Mouse (Mus musculus): ENCODE results near the gene Kif26b. TPM values are rescaled to one million over a fixed set of nuclear protein-coding genes. Genes with fewer than 3 reads are reported as not detected.
A peak's percentile ranks its signal among the peaks of the same experiment; 100 is the strongest.

Gene Kif26b
- polyA plus RNA-seq, 1 experiment from 2014 or later: 8.8 TPM

DNA sequence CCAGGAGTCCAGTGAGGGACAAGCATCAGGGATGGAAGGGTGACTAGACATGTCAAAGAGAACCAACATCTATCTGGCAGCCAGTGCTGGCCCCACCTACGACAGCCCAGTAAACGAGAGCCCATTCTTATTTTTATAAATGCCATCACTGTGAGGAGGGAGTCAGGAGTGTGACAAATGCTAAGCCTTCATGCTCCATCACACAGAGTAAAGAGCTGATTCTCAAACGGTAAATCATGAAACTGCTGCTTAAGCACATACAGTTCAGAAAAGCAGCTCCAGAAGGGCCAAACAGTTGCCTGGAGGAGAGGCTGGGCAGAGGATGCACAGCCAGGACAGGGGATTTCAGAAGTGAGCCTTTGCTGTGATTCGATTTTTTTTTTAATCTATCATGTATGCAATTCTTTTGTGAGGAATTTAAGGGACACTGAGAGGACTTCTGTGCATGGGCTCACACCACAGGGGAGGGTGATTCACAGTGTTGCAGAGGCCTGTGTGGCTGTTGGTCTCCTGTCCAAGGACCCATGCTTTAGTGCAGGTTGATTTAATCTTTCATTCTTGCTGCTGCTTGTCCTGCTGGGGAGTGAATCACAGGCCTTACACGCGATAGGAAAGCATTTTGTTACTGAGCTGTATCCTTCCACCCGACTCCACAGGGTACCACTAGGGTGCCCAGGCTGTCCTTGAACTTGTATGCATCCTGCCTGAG lies 16.4 kb upstream of the Kif26b start:
- H3K36me3 ChIP-seq: no peaks in the 10 kb centered on the region
- ATAC-seq (ENCODE audit: extremely low read depth, insufficient number of reproducible peaks, low FRiP score, low TSS enrichment): no peak
- peaks cover 14% of the 10 kb centered on the region for H3K4me1 ChIP-seq
- H3K9ac ChIP-seq: no peak overlapping the region
- H3K27me3 ChIP-seq (replicated peaks): no peaks in the 10 kb centered on the region
- 53% methylated on average over 7 of the region's 7 CpGs for WGBS
- no peak overlapping the region for H3K27ac ChIP-seq (replicated peaks)
- no peaks in the 10 kb centered on the region for H3K9me3 ChIP-seq
- H3K4me3 ChIP-seq: no peak overlapping the region
- no peak overlapping the region for H3K4me2 ChIP-seq

DNA sequence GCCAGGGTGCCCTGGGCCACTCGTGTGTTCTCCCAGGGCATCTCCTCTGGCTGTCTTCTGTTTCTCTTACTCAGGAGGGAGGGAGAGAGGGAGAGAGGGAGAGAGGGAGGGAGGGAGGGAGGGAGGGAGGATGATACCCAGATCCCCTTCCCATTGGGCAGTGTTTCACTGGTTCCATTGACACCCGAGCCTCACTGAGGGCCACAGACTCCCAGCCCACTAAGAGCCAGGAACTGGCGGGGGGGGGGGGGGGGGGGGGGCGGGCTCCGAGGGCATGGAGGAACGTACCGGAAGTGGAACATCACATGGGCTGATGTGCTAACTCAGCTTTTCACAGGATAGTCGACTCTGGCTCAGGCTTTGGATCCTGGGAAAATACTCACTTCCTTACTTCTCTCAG lies 15.0 kb upstream of the Kif26b start:
- H3K27ac ChIP-seq (replicated peaks): no peak overlapping the region
- ATAC-seq (ENCODE audit: extremely low read depth, insufficient number of reproducible peaks, low FRiP score, low TSS enrichment): no peak
- 28% methylated on average over 7 of the region's 8 CpGs for WGBS

DNA sequence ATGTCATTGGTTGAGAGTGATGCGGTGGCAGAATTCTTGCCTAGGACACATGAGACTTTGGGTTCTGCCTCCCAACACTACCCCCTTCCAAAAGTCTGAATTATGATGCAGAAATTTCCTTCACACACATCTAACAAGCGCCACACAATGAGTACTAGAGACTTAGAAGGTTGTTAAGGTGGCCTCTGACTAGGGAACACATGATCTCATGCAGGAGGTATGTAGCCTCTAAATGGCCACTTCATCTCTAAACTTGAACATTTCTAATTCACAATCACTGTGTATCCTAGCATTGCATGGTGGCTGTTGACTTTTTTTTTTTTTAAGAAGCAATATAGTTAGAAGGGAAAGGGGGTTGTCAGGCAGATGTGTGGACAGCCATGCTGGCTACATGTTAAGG lies 13.1 kb upstream of the Kif26b start:
- Histone ChIP-seq H3K4me1 (peaks cover 14% of the 10 kb centered on the region), H3K27ac (replicated peaks) (peak overlapping the region; percentile 39; the same call in 1 of the 2 replicates), H3K9me3 (no peaks in the 10 kb centered on the region), H3K4me2 (no peak overlapping the region), H3K36me3 (no peaks in the 10 kb centered on the region), H3K4me3 (no peak overlapping the region), H3K9ac (no peak overlapping the region), H3K27me3 (replicated peaks) (no peaks in the 10 kb centered on the region)
- ATAC-seq (ENCODE audit: extremely low read depth, insufficient number of reproducible peaks, low FRiP score, low TSS enrichment): no peak
- WGBS: 63% methylated on average over 2 of the region's 2 CpGs

More for the DNA sequence above, 15.0 kb upstream of the Kif26b start:
- H3K4me1 ChIP-seq: peaks cover 14% of the 10 kb centered on the region
- no peak overlapping the region for H3K4me2 ChIP-seq
- no peaks in the 10 kb centered on the region for H3K27me3 ChIP-seq (replicated peaks)
- no peaks in the 10 kb centered on the region for H3K9me3 ChIP-seq
- no peaks in the 10 kb centered on the region for H3K36me3 ChIP-seq
- no peak overlapping the region for H3K4me3 ChIP-seq
- H3K9ac ChIP-seq: no peak overlapping the region

DNA sequence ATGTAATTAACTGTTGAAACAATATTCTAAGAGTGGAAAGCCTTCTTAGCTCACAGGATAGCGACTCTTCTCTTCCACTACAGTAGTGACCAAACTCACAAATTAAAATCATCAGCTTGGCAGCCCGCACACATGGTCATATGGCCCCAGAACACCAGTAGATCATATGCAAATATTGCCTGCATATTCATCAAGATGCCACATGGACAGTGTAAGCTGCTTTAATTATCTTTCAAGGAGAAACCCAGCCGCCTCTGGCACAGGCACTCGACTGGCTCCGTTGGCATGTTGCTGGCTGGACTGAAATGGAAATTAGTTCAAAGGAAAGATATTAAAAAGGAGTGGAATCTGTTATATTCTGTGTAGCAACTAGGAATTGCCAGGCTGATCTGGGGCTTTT lies 6.5 kb upstream of the Kif26b start:
- ATAC-seq (ENCODE audit: extremely low read depth, insufficient number of reproducible peaks, low FRiP score, low TSS enrichment): no peak
- WGBS: 74% methylated on average over 5 of the region's 5 CpGs
- Histone ChIP-seq H3K36me3 (no peaks in the 10 kb centered on the region), H3K9ac (no peak overlapping the region), H3K4me2 (no peak overlapping the region), H3K27me3 (replicated peaks) (no peaks in the 10 kb centered on the region), H3K4me1 (no peaks in the 10 kb centered on the region), H3K27ac (replicated peaks) (no peak overlapping the region), H3K4me3 (no peak overlapping the region), H3K9me3 (no peaks in the 10 kb centered on the region)

DNA sequence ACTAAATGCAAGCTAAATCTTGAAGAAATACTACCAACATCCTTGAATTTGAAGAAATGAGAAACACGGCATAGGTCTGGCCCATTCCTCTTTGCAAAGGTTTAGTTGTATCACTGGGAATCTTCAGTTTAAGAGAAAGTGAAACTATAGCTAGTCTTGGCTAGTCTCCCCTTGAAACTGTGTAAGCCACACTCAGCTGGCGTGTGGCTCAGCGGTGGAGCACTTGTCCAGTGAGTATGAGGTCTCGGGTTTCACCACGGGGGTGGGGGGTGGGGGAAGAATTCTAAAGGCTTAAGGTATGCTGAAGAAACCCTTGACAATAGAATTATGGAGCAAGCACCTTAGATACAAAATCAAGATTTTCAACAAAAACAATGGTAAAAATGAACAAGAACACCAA lies 5.8 kb upstream of the Kif26b start:
- Histone ChIP-seq H3K27ac (replicated peaks) (no peak overlapping the region), H3K27me3 (replicated peaks) (no peaks in the 10 kb centered on the region), H3K4me2 (no peak overlapping the region), H3K4me3 (no peak overlapping the region), H3K4me1 (no peaks in the 10 kb centered on the region), H3K9ac (no peak overlapping the region), H3K36me3 (no peaks in the 10 kb centered on the region), H3K9me3 (no peaks in the 10 kb centered on the region)
- WGBS: 36% methylated on average over 5 of the region's 5 CpGs
- no peak for ATAC-seq (ENCODE audit: extremely low read depth, insufficient number of reproducible peaks, low FRiP score, low TSS enrichment)

DNA sequence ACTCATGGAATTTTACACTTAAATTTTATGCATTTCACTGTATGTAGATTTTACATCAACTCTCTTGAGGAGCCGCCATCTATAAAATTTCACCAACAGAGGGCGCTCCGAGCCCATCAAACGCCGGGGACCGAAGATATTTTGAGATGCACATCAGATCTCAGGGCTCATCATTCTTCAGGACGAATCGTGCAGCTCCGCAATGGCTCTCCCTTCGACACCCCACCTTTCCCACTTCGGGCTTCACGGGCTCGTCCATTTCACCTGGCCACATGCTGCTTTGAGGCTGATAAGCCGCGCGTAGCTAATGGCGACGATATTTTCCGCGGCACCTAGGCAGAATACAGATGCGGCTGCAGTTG lies 1.8 kb upstream of the Kif26b start:
- Histone ChIP-seq H3K36me3 (no peaks in the 10 kb centered on the region), H3K27ac (replicated peaks) (peak overlapping the region; percentile 93), H3K9me3 (no peaks in the 10 kb centered on the region), H3K4me1 (peaks cover 15% of the 10 kb centered on the region), H3K4me2 (peak overlapping the region; percentile 92), H3K27me3 (replicated peaks) (no peaks in the 10 kb centered on the region), H3K4me3 (peak overlapping the region; percentile 89), H3K9ac (peak overlapping the region; percentile 92)
- under 1% methylated on average over 21 of the region's 21 CpGs for whole genome bisulfite sequencing
- no peak for ATAC-seq (ENCODE audit: extremely low read depth, insufficient number of reproducible peaks, low FRiP score, low TSS enrichment)

DNA sequence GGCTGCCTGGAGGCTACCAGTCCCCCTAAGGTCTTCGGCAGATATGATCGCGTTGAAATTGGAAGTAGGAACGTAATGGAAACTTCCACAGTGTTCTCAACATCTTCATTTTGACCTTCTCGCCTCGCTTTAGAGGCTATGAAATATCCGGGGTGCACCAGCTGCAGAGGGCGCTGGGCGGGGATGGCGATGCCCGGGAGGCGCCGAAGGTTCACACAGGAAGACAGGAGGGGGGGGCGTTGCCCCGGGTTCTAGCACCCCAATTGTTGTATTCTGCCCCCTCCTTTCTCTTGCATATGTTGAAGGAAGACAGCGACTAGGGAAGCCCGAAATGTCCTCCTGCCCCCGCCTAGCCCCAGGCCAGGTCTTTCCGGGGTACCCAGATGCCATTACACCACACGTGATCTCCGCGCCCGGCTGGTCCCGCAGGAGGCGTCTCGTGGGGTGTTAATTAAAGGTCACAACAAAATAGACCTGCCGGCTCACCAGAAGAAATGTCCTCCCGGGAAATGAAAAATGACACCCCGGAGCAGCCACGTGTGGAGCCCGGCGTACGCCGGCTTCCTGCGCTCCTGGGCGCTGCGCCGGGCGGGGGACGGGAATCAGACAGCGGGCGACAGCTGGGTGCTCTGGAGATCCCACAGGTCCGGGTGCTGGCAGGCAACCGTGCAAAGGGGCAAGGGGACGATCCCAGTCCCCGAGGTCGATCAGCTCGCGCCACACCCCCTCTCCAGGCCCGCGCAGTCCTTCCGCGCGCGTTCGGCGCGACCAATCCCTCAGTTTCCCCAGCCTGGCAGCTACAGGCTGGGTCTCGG lies 1.2 kb upstream of the Kif26b start:
- peak overlapping the region; percentile 93 for H3K27ac ChIP-seq (replicated peaks)
- ATAC-seq (ENCODE audit: extremely low read depth, insufficient number of reproducible peaks, low FRiP score, low TSS enrichment): peak; percentile 22
- H3K9ac ChIP-seq: peak overlapping the region; percentile 92
- peak overlapping the region; percentile 89 for H3K4me3 ChIP-seq
- no peaks in the 10 kb centered on the region; the same call in 1 of the 2 replicates for H3K36me3 ChIP-seq
- peak overlapping the region; percentile 92 for H3K4me2 ChIP-seq
- H3K4me1 ChIP-seq: peaks cover 21% of the 10 kb centered on the region
- no peaks in the 10 kb centered on the region for H3K27me3 ChIP-seq (replicated peaks)
- under 1% methylated on average over 59 of the region's 59 CpGs for WGBS
- H3K9me3 ChIP-seq: no peaks in the 10 kb centered on the region

DNA sequence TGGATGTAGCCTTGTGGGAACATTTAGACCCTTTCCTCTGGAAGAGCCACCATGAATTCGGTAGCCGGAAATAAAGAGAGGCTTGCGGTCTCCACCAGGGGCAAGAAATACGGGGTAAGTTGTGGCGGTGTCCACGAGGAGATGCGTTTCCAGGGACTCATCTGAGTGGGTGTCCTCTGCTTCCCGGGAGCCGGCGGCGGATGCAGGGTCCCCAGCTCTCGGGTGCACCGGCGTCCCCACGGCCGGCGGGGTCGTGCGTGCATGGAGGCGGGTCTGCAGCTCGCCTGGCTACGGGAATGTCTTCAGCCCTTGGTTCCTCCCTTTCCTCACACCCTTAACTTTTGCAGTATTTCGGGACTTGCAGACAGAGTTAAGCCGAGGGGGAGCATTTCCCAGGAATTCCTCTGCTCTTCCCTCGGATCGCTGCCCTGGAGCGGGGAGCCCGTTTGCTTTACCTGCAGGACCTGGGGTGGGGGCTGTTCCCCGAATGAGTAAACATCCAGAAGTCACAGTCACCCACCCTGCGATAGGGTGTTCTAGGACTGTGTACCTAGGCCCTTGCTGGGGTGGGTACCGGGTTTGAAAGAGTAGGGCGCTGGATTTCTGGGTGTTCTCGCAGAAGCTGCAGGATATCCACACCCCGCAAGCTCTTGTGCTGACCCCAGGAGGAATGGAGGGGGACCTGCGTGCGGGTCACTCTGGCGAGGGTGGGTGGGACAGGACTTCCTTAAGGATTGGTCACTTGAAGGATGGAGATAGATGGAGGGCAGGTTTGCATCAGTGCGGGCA lies 781 bp downstream of the Kif26b start:
- no peaks in the 10 kb centered on the region; the same call in 1 of the 2 replicates for H3K36me3 ChIP-seq
- H3K4me1 ChIP-seq: peaks cover 39% of the 10 kb centered on the region
- H3K4me2 ChIP-seq: peak overlapping the region; percentile 92
- peak overlapping the region; percentile 92 for H3K9ac ChIP-seq
- 1% methylated on average over 38 of the region's 38 CpGs for WGBS
- no peak for ATAC-seq (ENCODE audit: extremely low read depth, insufficient number of reproducible peaks, low FRiP score, low TSS enrichment)
- peak overlapping the region; percentile 93 for H3K27ac ChIP-seq (replicated peaks)
- H3K27me3 ChIP-seq (replicated peaks): no peaks in the 10 kb centered on the region
- peak overlapping the region; percentile 89 for H3K4me3 ChIP-seq
- H3K9me3 ChIP-seq: no peaks in the 10 kb centered on the region

DNA sequence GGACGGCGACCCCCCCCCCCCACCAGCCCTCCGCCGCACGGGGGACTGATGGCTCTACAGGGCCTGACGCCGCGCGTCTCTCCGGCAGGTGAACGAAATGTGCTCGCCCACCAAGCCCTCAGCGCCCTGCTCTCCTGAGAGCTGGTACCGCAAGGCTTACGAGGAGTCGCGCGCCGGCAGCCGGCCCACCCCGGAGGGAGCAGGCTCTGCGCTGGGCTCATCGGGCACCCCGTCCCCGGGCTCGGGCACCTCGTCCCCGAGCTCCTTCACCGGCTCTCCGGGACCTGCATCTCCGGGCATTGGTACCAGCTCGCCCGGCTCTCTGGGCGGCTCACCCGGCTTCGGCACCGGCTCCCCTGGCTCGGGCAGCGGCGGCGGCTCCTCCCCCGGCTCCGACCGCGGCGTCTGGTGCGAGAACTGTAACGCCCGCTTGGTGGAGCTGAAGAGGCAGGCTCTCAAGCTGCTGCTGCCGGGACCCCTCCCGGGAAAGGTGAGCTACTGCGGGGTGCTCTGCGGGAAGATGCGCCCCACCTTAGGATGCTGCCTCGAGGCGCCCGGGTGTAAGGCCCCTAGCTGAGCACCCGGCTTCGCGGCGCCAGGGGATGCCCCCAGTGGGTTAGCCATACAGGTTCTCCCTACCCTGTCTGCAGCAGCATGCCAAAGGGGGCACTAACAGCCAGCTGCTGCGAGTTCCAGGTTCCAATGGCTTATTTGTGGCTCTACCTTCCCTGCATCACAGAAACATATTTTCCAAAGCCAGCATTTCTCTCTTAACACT lies 1.6 kb downstream of the Kif26b start:
- Histone ChIP-seq H3K9ac (peak overlapping the region; percentile 92), H3K36me3 (peaks cover 7% of the 10 kb centered on the region), H3K9me3 (no peaks in the 10 kb centered on the region), H3K27ac (replicated peaks) (peak overlapping the region; percentile 93), H3K4me2 (peak overlapping the region; percentile 92), H3K4me3 (peak overlapping the region; percentile 89), H3K27me3 (replicated peaks) (no peaks in the 10 kb centered on the region), H3K4me1 (peaks cover 45% of the 10 kb centered on the region)
- ATAC-seq (ENCODE audit: extremely low read depth, insufficient number of reproducible peaks, low FRiP score, low TSS enrichment): no peak
- under 1% methylated on average over 61 of the region's 62 CpGs for WGBS

DNA sequence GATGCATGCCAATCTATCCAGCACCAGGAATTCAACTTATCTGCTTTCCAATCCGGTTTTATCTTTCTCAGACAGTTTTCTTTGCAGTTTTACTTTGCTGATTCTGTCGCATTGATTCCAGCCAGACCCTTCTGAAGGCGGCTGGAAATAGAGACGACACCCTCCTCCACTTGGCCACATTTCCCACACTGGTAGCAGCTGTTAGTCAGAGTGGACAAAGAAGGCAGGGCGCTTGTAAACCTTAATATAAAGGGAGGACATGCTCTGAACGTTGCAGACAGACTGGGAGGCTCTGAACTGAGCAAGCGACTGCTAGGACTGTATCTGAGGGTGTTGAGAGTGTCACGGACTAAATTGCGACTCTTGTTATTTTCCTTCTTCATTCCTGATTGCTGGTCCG lies 11.3 kb downstream of the Kif26b start:
- Histone ChIP-seq H3K36me3 (peaks cover 48% of the 10 kb centered on the region), H3K4me3 (no peak overlapping the region), H3K4me2 (no peak overlapping the region), H3K27me3 (replicated peaks) (no peaks in the 10 kb centered on the region), H3K9me3 (no peaks in the 10 kb centered on the region), H3K27ac (replicated peaks) (no peak overlapping the region), H3K9ac (no peak overlapping the region), H3K4me1 (peaks cover 28% of the 10 kb centered on the region)
- WGBS: 47% methylated on average over 10 of the region's 10 CpGs
- ATAC-seq (ENCODE audit: extremely low read depth, insufficient number of reproducible peaks, low FRiP score, low TSS enrichment): no peak

DNA sequence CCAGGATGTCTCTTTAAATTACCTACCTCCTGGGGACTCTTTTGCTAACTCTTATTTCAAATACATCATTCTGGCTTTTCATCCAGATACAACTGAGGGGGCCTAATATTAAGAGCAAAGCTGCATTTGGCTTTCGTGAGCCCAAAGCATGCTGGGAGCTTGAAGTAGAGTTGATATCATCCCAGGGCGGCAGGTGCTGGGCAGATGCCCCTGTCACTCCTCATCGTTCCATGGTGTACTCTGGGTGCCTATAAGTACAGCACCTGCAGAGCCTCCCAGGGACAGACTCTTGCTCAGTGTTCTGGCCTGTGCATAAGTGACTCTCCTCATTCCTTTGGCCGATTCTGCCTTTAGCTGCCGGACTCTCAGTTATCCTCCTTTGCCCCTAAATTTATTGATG lies 13.5 kb downstream of the Kif26b start:
- peaks cover 51% of the 10 kb centered on the region for H3K36me3 ChIP-seq
- WGBS: 82% methylated on average over 5 of the region's 5 CpGs
- ATAC-seq (ENCODE audit: extremely low read depth, insufficient number of reproducible peaks, low FRiP score, low TSS enrichment): no peak

More for the DNA sequence above, 13.5 kb downstream of the Kif26b start:
- Histone ChIP-seq H3K27ac (replicated peaks) (no peak overlapping the region), H3K4me3 (no peak overlapping the region), H3K4me2 (no peak overlapping the region), H3K9me3 (no peaks in the 10 kb centered on the region), H3K9ac (no peak overlapping the region), H3K4me1 (peaks cover 33% of the 10 kb centered on the region), H3K27me3 (replicated peaks) (no peaks in the 10 kb centered on the region)

Data from heart, embryonic 13.5 days (tissue).